ENCODE assay signal across 29 mouse cellular contexts in the genomic region with DNA sequence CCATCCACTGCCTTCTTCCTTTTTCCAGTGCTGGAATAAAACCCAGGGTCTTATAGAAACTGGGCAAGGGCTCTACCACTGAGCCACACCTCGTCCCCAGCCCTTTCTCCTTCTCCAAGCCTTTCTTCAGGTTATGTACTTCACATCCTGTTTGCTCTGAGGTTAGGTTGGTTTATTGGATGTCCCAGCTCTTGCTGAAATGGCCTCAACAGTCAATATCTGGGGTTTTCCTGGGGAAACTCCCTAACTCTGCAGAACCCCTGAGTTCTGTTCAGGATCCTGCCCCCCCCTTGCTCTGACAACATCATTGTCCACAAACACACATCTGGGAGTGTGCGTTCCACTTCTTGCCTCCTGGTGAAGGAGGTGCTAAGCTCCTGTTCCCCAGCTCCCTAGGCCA. TPM values are rescaled to one million over a fixed set of nuclear protein-coding genes. Genes with fewer than 3 reads are reported as not detected.
"Had no signal": no experiment of that assay in that cellular context is flagged by ENCODE, and none has a peak within 500 bp of the region (broad histone marks: within the 10 kb centered on the region; RNA-seq: fewer than 3 reads in every experiment).

No protein-coding gene starts in this region.

RNA-seq across cellular contexts. Expression of a gene that starts 26.6 kb away (rescaled TPM):
- polyA plus RNA-seq: limb, embryonic 10.5 days; limb, embryonic 11.5 days; limb, embryonic 12.5 days; limb, embryonic 13.5 days; limb, embryonic 14.5 days; limb, embryonic 15.5 days; liver, adult 2 months; liver, embryonic 11.5 days; liver, embryonic 12.5 days; liver, embryonic 13.5 days; liver, embryonic 14.5 days; liver, embryonic 15.5 days; liver, embryonic 16.5 days; liver, postnatal 0 days; lung, embryonic 14.5 days; lung, embryonic 15.5 days; lung, embryonic 16.5 days; lung, postnatal 0 days; macrophage; midbrain, embryonic 10.5 days; midbrain, embryonic 11.5 days; midbrain, embryonic 12.5 days; midbrain, embryonic 13.5 days; midbrain, embryonic 14.5 days; midbrain, embryonic 15.5 days; midbrain, embryonic 16.5 days; midbrain, postnatal 0 days; myocyte; neural tube, embryonic 11.5 days had no signal
